Mouse (Mus musculus) spleen, embryonic (tissue): Measurements from ENCODE around the gene Dut.

Source experiments
- CTCF ChIA-PET: fragments of 350-600 bp; sonication (Branson Sonifier 250); formaldehyde crosslinking; loops from one replicate; lab custom pipeline; 2022; lab: Charles Lee

The Dut gene

DNA sequence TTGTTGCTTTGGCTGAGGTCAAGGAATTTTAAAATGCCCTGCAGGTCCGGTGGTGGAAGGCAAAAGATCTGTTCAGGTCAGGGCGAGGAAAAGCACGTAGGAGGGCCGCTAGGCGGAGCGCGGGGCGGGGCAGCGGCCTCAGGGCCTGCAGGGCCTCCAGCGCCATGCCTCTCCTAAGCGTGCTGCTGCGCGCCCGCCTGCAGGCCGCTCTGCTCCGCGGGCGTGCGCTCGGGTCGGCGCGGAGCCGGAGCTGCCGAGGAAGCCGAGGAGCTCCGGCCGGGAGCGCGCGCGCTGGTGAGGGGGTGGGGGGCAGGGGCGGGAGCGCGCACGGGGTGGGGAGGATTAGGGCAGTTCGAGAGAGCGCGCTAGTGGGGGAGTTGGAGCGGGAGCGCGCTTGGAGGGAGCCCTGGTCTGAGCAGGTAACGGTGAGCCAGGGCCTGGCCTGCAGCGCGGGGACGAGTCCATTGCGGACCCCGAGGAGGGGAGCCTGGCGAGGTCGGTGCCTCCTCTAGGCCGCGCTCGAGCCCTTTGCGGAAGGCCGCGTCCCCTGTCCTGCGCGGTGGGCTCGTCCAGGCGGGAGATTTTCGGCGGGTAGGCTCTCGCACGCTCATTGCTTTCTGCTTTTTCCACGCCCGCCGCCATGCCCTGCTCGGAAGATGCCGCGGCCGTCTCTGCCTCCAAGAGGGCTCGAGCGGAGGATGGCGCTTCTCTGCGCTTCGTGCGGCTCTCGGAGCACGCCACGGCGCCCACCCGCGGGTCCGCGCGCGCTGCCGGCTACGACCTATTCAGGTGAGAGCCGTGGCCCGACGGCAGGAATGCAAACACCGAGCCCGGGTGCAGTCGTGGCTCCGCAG is at the start of gene Dut:
Gene Dut, plus strand, starts transcription at position 83 of the 854 bp plus-strand sequence.
- CTCF ChIA-PET = no interaction called here

DNA sequence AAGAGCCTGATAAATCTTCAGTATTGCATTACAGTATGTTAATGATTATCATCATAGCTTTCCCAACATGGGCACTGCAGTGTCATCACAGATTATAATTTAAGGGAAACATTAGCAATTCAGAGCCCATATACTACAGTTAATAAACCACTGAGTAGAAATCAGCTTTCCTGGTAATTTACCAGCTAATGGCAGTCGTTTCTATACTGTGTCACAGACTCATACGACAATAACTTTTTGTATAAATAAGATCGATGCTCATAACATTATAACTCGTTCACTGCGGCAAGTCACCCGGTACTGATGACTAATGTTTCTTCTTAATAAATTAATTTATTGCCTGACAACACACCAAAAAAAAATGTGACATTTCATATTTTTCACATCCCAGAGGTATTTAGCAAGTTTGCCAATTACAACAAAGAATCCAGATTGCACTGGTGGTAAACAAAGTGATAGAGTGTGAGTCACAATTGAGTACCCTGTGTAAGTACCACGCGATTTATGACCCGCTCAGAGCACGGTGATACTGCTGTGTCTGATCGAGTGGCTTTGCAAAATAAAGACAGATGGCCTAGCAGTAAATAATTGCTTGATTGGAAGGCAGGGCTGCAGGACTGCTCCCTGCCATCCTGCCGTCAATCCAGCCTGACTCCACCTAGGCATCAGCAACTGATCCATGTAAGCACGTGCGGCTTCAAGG is 37.9 kb upstream of the Dut start:
- CTCF ChIA-PET = interaction anchor here (0.7 kb wide), 1 partner anchor 8 kb away, joined by 5 read pairs; no protein-coding TSS in a partner anchor

DNA sequence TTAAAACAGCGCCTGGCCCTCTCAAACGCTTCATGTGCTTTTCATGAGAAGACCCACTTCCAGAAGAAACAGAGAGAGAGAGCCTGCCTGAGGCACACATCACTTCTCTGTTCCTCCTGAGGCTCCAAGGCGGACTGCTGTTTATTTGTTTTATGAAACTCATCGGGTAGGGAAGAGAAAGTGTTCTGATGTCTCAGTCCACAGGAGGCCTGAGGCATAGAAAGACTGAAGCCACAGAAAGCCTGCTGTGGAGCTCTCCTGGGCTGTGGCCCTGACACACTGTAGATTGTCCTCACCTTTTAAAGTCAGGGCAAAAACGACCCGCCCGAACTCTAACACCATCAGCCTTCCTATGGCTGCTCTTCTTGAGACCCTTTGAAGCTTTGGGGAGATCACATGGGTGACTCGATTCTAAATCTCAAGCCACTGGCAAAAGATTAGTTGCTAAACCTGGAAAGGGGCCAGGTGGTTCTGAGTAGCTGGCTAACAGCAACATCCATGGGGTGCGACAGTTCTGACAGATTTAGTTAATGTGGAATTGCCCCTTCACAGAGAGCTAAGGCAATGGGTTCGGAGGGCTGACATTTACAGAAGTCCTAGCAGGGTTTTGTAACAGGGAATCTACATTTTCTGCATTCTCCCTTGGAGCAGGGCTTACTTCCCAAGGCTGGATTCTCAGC is 35.0 kb upstream of the Dut start:
- CTCF ChIA-PET = no interaction called here

DNA sequence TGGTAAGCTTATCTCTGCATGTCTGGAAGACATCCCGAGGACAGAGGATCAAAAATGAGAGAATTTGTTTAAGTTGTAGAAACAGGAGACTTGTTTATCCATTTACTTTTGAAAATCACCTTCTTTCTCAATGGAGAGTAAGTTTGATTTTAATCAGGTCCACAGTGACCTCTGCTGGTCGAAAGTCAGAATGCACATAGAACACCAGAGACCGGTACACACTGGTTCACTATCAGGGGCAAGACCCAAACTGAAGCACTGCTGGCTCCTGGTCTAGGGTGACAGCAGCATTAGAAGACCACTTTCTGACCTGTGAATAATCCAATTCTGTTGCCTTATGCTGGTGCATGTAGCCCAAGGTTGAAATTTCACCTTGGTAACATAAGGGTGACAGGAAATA is 32.4 kb upstream of the Dut start:
- CTCF ChIA-PET = interaction anchor here (0.6 to 1.0 kb wide), 2 partner anchors 42 to 159 kb away, joined by 3 read pairs; no protein-coding TSS in a partner anchor

DNA sequence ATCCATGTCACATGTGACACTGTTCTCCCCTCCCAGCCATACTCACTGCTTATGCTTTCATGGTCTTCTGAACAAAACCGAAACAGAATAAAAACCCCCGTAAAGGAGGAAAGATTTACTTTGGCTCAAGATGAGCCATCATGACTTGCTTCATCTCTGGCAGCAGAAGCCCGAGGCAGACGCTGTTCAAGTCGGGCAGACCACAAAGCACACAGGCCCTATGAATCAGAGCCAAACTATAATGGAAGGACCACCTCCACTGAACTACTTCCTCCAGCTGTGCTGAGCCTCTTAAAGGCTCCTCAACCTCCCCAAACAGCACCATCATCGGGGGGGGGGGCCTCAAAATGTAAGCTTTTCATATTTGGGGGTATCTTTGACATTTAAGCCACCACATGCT is 29.7 kb upstream of the Dut start:
- CTCF ChIA-PET = interaction anchor here (1.1 kb wide), 1 partner anchor 9 kb away, joined by 5 read pairs; no protein-coding TSS in a partner anchor

DNA sequence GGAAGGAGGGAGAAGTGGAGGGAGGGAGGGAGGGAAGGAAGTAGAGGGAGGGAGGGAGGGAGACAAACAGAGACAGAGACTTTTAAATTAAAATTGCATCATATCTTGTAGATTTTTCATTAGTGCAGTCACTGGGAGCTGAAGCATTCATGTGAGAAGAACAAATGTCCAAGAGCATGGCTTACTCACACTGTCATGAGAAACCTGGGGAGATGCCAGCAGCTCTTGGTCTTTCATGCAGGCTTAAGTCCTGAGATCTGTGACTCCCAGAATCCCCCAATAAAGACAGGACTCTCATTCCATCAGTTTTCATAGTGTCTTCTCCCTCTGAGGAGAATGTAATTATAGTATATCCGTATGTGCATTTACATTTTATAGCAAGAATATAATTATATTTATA is 28.4 kb upstream of the Dut start:
- CTCF ChIA-PET = no interaction called here

DNA sequence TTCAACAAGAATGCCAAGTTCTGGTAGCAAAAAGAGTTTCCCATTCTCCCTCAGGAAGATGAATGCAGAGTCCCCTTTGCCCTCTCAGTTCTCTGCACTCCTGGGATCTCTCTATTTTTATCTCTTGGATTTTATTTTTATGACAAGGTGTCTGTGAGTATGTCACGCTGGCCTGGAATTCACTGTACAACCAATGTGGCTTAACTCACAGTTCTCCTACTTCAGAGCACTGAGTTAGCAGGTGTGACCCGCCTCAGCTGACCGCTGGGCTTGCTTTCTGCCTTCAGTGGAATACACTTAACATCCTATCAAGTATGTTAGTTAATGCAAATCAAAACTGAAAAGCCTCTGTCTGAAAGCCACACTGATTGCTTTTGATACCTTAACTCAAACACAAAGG is 27.7 kb upstream of the Dut start:
- CTCF ChIA-PET = no interaction called here

DNA sequence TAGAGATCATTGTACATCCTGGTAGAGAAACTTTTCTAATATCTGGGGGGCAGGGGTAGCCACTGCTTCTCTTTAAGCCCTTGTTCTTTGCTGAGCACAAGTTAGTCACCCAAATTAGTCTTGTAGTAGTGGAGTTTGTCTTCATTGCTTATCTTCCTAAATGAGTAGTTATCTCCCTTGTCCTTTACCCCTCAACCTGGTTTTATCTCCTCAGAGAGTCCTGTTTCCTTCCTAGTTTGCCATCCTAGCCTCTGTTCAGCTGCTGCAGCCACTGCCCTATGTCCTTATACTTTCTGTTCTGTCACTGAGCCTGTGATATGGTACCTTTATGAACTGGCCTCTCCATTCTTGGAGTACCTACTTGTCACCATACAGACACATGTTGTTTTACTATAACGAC is 25.3 kb upstream of the Dut start:
- CTCF ChIA-PET = no interaction called here

DNA sequence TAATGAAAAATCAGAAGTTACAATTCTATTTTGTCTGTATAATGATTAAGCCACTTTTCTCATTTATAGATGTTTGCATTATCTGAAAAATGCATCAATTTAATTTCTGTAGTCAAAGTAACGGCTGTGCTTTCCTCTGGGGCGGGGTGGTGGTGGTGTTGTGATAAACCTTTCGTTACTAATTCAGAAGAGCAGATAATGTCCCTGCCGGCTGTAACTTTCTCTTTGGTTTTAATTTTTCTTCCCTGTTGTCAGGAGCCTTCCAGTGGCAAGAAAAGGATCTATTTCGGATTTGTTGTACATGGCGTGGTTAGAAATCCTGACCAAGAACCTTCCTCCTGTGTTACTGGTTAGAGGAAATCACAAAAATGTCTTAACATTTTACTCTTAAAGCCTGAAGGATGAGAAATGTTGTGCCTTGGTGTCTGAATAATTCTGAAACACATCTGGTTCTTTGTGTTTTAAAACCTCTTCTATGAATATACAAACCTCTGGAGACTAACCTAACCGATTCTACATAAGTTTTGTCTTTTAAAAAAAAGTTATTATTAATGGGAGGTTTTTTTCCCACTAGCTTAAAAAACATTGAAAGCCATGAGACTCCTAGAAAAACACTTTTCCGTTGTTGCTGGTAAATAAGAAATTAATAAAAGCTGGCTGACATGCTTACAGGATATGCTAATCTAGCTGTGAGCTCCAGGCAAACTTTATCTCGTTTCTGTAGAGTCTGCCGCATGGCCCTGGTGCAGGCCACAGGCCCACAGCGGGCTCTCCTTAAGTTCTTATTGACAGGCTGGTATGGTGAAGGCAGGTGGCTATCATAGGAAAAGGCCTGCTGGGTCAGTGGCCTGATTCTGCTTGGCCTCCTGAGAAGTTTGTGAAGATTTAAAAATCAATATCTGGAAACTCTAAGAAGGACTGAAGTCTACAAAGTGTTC is 18.2 kb upstream of the Dut start:
- CTCF ChIA-PET = no interaction called here

DNA sequence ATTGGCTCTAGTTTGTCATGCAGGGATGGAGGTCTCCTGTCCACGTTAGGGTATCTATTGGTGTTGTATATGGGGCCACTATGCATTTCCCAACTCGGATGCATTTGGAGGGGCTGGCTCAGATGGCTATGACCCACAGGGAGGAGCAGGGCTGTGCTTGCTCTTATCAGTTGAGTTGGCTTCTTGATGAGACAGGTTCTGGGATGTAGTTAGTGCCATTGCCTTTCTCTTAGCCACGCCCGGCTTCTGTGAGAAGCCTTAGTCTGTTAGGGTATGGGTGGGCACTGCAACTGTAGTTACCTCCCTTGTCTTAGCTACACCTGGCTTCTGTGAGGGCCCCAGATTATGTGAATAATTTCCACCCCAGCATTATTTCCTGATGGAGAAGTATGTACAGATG is 14.8 kb upstream of the Dut start:
- CTCF ChIA-PET = no interaction called here

DNA sequence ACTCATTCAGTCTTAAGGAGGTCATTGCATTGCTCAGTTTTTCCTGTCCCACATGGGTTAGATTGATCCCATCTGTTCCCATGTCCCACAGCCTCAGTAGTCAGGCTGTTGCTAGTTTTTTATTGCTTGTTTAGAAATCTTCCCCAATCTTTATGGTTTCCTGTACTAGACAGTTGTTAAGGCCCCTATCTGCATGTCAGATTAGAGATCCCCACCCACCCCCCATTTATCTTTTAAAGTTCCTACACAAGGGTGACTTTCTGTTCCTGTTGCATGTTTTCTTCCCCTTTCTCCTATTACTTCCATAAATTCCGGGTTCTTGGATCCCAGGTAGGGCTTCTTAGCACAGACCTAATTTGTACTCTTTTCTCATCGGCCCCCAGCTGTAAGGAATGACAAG is 13.5 kb upstream of the Dut start:
- CTCF ChIA-PET = no interaction called here

DNA sequence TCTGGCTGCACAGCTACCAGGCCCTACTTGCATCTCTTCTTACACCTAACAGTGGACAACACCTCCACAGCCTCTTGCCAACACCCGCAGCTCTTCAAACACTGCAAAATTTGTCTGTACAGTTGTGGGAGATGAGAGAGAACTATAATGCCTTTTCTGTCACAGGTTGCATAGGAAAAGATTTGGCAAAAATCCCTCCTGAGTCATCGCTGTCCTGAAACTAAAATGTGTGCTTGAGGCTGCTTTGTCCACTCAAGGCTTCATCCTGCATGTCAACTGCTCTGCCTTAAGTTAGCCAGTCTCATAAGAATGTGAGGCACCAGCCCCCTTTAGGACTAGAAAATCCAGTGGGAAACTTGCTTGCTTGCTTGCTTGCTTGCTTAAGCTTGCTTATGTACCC is 12.9 kb upstream of the Dut start:
- CTCF ChIA-PET = no interaction called here

DNA sequence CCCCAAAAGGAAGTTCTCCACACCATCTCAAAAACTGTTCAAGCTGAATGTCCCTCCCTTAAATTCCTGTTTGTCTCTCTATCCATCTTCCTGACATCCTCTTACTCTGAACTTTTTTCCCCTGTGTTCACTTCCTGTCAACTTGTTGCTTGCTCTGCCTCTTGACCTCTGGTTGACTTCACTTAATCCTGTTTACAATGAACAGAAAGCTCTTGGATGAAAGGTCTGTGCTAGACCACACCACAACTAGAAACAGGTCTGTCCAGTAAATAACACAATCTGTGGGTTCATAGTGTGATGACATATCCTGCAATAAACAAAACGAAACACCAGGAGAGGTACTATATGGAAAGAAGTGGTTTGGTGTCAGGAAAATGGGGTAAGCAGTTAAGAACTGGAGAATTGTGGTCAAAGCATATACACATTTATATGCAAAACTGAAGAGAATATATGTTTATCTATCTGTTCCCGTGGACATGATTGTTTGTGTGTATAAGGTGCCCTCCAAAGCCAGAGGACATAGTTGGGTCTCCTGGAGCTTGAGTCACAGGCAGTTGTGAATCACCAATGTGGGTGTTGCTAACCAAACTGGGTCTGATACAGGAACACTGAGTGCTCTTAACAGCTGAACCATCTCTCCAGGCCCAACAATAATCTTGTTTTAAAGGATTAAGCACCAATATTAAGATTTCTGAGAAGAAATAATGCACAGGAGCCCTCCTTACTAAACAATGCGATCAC is 1.3 kb upstream of the Dut start:
- CTCF ChIA-PET = no interaction called here

DNA sequence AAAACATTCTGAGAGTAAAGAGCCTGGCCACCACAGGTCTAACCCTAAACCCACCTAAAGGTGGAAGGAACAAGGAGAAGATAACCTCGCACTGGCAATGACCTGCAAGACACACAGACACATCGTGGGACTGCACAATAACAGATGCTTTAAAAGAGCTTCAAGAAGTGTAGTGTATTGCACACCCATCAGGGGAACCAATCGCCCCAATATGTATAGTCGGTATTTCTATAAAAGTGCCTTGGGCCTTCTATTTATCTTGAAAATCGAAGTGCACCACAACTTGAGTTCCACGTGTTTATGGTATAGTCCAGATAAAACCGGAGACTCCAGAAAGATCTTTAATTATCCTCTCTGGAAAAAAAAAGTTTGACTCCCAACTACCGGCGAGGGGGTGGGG is 321 bp upstream of the Dut start:
- CTCF ChIA-PET = no interaction called here

DNA sequence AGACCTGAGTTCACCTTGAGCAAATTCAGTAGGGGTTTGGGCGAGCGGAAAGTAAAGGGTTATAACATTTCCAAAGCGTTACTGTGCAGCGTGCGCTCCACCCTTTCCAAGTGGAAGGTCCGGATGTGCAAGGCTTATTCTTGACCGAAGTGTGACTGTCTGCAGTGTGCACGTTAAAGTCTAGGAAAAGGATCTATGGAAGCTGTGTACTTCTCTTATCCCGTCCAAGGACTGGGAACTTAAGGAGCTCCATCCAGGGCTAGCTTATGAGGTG is 909 bp downstream of the Dut start:
- CTCF ChIA-PET = no interaction called here

DNA sequence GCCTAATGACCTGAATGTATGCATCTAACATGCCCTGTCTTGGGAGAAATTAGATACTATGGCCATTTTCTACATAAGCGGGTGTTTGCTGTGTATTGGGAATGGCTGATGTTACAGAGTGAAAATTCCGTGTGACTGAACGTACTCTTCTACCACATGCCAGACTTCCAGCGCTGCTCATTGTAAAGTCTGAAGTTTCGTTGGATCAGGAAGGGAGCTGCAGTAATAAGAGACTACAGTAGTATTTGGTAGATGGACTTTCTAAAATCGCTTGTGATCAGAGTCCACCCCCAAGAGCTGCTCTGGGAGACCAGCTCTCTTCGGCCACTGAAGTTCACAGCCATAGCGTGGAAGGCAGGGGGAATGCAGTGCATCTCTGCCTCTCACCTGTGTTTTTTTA is 1.3 kb downstream of the Dut start:
- CTCF ChIA-PET = interaction anchor here (0.6 kb wide), 1 partner anchor 11 kb away, joined by 3 read pairs; no protein-coding TSS in a partner anchor

DNA sequence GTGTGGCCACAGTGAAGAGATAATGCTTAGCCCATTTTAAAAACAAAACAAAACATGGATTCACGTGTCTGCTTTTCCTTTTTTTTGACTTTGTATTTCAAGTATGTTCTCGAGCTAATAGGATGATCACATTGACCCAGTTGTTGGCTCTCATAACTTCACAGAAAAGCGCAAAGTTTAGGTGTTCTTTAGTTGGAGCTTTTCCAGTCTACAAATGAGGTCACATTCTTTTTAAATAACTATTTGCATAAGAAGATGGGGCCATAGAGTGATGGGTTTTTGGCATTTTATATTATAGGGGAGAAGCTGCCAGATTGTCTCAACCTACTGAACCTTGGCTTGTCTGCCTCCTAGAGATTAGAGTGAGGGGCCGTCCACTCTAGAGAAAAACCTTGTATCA is 2.3 kb downstream of the Dut start:
- CTCF ChIA-PET = no interaction called here

DNA sequence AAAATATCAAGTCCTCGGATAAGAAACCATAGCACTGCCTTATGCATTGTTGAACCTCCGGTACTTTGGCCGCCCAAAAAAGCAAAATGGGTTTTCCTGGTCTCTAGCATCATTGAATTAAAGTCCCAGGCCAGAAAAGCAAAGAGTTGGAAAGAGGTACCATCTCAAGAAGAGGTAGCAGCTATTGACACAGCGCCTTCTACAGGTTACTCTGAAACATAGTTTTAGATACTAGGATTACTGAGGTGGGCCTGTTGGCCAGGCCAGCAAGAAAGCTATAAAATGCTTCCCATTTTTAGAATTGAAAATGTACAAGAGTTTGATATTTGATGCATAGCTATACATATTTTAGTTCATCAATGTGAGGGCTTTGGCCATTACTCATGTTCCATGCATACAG is 2.9 kb downstream of the Dut start:
- CTCF ChIA-PET = no interaction called here

DNA sequence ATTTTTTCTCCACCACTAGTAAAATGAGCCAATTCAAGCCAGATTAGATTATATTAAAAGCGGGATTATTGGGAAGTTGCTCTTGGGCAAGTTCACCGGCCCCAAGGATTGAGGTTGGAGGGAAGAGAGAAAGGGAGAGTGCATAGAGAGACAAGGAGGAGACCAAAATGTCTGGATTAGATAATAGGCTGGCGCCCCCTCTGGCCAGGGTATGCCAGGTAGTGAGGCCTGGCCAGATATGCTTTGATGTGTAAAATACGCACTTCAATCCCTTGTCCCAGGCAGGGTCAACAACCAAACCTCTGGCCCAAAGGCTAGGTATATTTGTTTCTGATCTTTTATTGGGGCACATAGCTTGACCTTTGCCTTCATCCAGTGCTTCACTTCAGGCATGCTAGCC is 4.8 kb downstream of the Dut start:
- CTCF ChIA-PET = interaction anchor here (0.6 kb wide), 1 partner anchor 59 kb away, joined by 10 read pairs; no protein-coding TSS in a partner anchor

DNA sequence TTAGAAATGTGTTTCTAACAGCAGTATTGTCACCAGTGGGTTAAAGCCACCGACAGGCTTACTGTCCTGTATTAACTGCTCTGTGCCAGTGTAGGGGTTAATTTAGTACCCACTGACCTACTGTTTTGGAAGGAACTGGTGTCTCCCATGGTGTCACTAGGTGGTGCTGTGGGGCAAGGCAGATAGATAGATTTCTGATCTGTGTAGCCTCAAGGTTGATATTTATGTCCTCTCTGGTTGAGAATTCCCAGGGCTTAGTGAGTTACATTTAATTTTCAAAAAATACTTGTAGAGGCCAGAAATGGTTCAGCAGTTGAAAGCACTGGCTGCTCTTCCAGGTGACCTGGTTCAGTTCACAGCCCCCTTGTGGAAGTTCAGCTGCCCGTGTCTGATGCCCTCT is 5.3 kb downstream of the Dut start:
- CTCF ChIA-PET = no interaction called here

DNA sequence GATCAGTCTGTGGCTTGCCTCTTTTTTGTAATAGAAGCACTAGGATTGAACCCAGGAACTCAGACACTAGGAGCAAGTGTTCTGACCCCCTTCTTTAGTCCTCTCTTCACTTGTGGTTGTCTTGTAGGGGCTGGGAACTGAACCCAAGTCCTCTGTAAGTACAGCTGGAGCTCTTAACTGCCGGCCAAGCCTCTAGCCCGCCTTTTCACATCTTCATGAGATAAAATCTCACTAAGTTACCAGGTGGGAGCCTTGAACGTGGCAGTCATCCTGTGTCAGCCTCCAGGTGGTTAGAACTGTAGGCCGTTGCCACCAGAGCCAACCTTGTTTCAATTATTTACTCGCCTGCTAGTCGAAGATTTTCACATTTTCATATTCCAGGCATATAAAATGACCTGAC is 6.7 kb downstream of the Dut start:
- CTCF ChIA-PET = no interaction called here
